Mouse (Mus musculus) urinary bladder, postnatal 25 days (tissue): ENCODE measurements around the gene Col11a2.
A peak's percentile ranks its signal among the peaks of the same experiment; 100 is the strongest.
"Not testable (repeated sequence)": the region's sequence is repeated elsewhere in the genome, so short reads cannot be mapped to it uniquely, and the experiment has no call there.

Experiments
- DNase-seq: peaks from one replicate; pipeline ENCODE4 v3.0.0; 2022; ENCODE audit warnings: low spot score

The Col11a2 gene

GRCm38 (mm10) chr17:34038878-34039561 is at the start of gene Col11a2:
Gene Col11a2 (plus strand): TSS chr17:34039437.
- no peak for DNase-seq

DNA sequence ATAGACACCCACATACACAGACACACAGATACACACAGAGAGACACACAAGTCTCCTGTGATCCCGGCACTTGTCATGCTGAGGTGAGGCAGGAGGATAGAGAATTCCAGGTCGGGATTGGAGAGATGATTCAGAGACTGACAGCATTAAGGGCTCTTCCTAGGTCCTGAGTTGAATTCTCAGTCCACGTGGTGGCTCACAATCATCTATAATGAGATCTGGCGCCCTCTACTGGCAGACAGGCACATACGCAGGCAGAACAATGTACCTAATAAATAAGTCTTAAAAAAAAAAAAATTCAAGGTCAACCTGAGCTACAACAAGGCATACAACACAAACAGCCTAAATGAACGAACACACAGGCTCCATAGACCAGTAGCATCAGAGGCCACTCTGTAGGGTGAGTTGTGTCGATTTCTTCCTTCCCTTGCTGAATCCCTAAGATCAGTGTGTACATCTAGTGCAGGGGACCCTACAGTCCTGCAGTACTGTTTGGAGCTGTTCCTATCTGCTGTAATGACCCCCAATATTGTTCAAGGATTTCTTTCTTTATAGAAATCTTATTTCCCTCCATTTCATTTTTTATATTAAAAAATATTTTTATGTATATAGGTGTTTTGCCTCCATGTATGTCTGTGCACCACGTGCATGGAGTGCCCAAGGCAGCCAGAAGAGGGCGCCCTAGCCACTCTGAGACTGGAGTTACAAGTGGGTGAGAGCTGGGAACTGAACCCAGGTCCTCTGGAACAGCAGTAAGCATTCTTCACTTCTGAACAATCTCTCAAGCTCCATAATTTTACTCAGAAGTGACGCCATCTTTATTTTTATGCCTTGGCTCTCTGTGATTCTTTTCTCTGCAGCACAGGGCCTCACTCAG is 47.2 kb upstream of the Col11a2 start:
- peak; percentile 64 for DNase-seq

DNA sequence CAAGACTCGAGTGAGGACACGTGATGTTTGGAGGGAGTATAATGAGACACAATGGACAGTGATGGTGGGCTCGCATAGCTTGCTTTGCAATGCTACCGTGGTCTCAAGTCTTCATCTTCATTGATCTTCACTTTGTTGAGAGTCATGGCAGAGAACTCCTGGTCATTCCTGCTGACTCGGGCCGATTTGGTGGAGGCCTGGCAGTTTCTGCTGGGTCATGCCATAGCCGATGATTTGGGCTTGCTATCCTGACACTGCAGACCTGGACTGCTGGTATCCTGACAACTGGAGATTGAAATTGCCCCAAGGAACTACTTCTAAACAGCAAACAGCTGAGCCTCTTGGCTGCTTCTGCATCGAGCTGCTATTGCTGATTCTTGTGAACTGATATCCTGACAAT is 44.3 kb upstream of the Col11a2 start:
- no peak for DNase-seq

DNA sequence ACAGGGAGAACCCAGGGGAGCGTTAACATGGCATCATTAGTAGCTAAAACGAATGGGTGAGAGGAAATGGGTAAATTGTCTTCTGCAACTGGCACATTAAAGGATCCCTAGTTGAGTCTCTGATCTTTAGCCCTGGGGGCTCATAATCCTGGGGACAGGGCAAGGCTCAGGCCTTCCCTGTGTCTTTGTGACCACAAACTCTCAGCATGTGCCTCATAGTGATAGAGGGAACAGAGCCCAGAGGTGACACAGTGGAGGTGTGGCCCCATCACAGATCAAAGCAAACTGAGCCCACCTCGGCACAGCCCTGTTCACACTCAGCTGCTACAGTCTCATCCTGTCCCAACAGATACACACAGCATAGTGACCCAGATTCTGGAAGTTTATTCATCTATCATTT is 43.6 kb upstream of the Col11a2 start:
- DNase-seq: no peak

- DNase-seq: not testable (repeated sequence)
These were observed 42.2 kb upstream of the Col11a2 start for GRCm38 (mm10) chr17:33997025-33997424.

- DNase-seq: not testable (repeated sequence)
These were observed 40.5 kb upstream of the Col11a2 start for GRCm38 (mm10) chr17:33998697-33999096.

DNA sequence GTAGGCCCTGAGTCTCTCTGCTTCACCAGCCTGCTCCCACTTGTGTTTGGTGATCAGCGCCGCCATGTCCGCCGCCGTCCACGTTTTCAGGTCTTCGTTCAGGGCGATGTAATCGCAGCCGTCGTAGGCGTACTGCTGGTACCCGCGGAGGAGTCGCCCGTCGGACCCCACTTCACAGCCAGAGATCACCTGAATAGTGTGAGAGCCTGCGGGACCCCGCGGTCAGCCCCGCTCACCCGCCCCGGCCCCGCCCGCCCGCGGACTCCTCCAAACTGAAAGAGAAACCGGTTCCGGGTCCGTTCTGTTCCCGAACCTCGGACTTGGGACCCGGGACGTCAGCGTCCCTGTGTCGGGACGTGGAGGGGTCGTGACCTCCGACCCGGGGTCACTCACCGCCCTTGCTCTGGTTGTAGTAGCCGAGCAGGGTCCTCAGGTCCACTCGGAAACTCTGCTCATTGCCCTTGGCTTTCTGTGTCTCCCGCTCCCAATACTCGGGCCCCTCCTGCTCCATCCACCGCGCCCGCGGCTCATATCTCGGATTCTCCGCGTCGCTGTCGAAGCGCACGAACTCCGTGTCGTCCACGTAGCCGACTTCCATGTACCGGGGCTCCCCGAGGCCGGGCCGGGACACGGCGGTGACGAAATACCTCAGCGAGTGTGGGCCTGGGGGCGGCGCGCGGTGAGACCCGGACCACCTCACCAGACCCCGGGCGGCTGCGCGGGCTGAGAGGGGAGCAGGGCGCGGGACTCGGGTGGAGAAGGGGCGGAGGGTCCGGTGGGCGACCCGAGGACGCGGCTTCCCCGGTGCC is 39.7 kb upstream of the Col11a2 start:
- peak; percentile 24 for DNase-seq

DNA sequence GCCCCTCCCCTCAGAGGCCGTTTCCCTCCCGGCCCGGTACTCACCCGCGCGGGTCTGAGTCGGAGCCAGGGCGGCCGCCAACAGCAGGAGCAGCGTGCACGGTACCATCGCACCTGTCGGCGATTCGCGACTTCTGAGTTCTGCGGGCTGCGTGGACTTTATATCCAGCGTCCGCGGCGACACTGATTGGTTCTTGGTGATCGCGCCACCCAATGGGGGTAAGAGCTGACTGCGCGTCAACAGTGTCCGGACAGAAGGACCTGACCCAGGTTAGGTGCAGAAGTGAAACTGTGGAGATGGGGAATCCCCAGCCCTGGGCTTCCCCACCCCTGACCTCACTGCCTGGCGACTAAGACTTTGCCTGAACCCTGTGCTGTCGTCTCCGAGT is 39.1 kb upstream of the Col11a2 start, which contains the start of gene H2-K1:
TSS of gene H2-K1 (minus strand) at position 198 of the 388 bp plus-strand sequence.
- peak; percentile 90 for DNase-seq

DNA sequence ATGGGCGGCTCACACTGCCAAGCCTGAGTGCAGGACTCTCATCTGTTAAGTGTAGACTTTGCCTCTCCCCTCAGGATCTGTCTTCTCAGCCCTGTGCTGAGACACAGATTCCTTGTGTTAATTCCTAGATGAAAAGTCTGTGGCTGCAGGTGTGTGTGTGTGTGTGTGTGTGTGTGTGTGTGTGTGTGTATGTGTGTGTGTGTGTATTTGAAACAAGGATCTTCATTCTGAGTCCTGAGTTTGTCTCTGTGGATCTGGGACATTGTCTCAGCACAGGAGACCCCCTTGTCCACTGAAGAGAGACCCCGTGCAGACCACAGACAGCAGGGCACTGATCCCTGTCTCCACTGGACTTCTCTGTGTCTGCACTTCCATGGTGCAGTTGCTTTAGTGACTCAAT is 38.4 kb upstream of the Col11a2 start:
- not testable (repeated sequence) for DNase-seq

DNA sequence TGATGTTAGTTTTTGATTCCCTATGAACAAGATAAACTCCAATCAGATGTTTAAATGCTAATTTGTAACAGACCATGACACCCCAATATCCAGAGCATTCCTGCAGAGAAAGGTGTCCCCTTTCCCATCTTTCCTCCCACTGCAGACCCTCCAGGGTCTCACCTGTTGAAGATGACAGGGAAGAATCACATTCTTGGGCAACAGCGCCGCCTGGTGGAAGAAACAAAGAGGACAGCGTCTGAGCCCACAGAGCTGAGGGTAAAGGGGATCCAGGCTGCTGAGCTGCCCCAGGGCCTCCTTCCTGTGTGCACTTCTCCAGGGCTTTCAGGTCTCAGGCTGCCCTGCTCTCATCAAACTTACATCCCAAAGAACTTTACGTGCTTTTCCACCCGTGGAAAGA is 35.8 kb upstream of the Col11a2 start:
- peak; percentile 30 for DNase-seq

DNA sequence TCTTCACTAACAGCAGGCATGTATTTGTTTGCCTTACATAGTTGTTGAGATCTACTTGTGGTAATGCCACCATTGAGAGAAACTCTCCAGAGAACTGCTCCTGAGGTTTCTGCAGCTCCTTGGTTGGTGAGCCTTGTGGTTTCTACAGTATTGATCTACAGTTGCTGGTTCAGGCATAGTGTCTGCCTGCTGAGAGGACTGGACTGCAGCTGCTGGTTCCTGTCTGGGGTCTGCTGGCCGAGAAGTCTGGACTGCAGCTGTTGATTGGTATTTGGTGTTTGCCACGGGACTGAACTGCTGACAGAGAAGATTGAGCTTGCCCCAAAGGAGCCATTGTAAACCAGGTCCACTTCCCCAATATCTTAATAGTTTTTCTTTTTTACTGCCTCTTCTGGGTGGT is 32.7 kb upstream of the Col11a2 start:
- DNase-seq: no peak

GRCm38 (mm10) chr17:34010156-34010555 is 29.1 kb upstream of the Col11a2 start:
- no peak for DNase-seq

GRCm38 (mm10) chr17:34013436-34013835 is 25.8 kb upstream of the Col11a2 start:
- DNase-seq: no peak

DNA sequence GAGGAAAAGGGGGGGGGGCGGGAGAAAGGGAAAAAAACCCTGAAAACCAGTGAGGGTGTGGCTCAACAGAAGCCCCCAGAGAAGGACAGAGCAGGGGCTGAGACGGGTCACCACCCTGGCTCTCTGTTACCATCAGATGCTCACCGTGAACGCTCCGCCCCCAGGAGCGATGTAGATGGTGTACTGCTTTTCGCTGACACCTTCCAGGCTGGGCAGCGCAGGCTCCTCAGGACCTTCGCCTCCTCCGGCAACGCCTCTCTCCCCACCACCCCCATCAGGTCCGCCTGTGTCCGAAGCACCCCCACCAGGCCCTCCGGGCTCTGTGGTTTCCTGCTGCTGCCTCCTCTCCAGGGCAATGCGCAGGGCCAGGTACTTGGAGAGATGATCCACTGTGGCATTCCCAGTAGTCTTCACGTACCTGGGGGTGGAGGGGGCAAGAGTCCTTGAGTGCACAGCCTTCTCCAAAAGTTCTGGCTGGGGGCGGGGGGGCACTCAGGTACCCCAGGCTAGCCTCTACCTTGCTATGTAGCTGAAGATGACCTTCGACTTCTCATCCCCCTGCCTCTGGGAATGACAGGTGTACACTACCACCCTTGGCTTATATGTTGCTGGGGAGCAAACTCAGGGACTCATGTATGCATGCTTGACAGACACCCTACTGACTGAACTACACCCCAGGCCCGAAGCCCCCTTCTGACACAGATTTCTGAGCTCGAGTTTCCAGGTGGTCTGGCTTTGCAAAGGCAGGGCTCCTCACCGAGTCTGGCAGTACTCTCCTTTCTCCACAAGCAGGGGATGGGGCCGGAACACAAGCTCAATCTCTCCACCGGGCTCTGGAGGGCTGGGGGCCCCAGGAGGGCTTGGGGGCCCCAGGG is 17.5 kb upstream of the Col11a2 start:
- DNase-seq: no peak

DNA sequence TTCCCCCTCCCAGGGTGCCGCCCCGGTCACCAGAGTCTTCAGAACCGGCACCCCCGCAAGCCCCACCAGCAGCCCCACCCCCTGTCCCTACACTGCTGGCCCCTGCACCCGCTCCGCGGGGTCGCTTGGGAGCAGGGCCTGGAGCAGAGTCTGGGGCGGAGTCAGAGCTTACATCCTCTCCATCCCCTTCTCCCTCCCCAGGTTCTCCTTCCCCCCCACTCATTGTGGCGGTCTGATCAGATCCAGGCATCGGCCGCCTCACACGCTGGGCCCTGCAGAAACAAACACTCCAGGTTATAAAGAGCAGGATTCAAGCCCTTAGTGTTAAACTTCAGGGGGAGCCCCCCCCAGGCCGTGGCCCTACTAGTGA is 16.8 kb upstream of the Col11a2 start:
- no peak for DNase-seq

DNA sequence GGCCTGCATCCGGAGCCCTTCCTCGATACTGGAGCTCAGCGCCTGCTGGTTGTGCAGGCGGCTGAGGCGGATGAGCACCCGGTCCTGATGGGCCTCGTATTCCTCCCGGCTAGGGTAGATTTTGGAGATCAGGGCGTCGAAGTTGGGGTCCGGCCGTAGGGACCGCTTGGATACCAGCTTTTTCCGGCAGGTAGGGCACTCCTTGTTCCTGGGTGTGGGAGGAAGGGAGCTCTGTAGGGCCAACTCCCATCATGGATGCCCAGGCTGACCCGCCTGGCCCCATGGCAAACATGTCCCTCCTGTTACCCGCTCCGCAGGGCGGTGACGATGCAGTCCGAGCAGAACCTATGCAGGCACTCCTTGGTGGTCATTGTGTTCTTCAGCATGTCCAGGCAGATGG is 16.2 kb upstream of the Col11a2 start:
- no peak for DNase-seq

DNA sequence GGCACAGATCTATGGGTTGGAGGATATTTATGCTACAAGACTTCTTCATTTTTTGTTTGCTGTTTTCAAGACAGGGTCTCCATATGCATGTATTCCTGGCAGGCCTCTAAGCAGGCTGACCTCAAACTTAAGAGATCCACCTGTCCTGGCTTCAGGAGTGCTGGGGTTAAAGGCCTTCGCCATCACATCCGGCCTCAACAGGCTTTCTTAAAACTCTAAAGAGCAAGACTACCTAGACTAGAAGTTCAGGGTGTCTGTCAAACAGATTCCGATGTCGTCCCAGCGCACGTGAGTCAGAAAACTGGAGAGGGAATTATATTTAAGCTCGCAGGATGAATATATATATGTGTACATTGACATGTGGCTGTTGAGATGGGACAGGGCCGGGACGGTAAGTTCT is 15.6 kb upstream of the Col11a2 start:
- DNase-seq: no peak

DNA sequence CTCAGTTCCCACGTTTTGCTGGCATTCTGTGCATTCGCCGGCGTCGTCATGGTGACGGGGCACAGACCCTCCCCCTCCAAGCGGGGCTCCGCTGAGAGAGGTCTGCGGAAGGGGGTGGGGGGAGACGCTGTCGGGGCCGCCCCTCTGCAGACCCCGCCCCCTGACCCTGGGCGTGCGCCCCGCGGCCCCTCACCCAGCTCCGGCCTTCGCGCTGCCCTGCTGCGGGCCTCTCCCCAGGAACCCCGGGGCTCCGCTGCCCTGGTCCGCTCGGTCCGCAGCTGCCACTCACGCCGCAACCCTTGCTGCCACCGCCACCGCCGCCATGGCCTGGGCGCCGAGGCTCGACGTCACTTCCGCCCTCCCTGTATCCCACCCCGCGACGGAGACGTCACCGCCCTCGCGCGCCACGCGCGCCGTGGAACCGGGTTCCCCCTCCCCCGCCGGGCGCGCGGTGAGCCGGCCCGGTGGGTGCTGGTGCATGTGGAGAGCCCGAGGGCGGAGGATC is 14.9 kb upstream of the Col11a2 start, which contains the start of gene Ring1:
TSS of gene Ring1 (minus strand) at position 364 of the 505 bp plus-strand sequence.
- DNase-seq: peak; percentile 90

GRCm38 (mm10) chr17:34024861-34025755 is 14.1 kb upstream of the Col11a2 start:
- DNase-seq: no peak

DNA sequence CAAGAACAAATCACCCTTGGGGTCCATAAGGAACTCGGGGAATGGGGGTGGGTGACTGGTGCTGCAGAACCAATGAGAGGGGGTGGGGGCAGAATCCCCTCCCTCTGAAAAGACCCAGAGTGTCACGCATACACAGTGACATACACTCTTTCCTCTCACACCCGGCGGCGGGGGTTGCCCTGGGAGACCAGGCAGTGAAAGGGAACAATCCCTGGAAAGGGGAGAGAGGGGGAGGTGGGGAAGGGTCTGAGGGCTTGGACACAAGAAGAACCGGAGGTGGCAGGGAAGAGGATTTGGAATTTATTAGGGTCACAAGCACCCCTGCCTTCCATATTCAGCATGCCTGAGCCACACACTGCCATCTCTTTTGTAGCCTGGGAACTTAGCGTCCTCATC is 13.5 kb upstream of the Col11a2 start:
- no peak for DNase-seq
